Mouse (Mus musculus): ENCODE measurements around the gene Daam2. TPM values are rescaled to one million over a fixed set of nuclear protein-coding genes. Genes with fewer than 3 reads are reported as not detected.

Daam2 gene
- polyA plus RNA-seq, 1 experiment: 54.4 TPM

GRCm38 (mm10) chr17:49428751-49429415, 135.3 kb downstream of the Daam2 start:
- H3K4me1 ChIP-seq (ENCODE audit: control insufficient read depth, insufficient read depth, low read length): peaks cover 13% of the 10 kb centered on the region
- H3K27me3 ChIP-seq (ENCODE audit: control insufficient read depth, insufficient read depth, low read length): no peaks in the 10 kb centered on the region
- peak; percentile 61 to 76 for DNase-seq
- TF ChIP-seq POLR2A (IDR thresholded peaks at IDR 0.05; ENCODE audit: borderline replicate concordance, insufficient read depth, low read length): no peak
- TF ChIP-seq CTCF (IDR thresholded peaks at IDR 0.05; ENCODE audit: borderline replicate concordance, insufficient read depth, low read depth, low read length): no peak
- H3K4me3 ChIP-seq (replicated peaks; ENCODE audit: insufficient read depth, low read depth, low read length): peak overlapping the region; percentile 61
- peak overlapping the region; percentile 36; the same call in 1 of the 2 replicates for H3K27ac ChIP-seq (ENCODE audit: insufficient read depth, low read length)
- WGBS: 25% methylated on average over 13 of the region's 13 CpGs

GRCm38 (mm10) chr17:49428239-49428688, 135.9 kb downstream of the Daam2 start, which contains the start of gene Mocs1:
Gene Mocs1, plus strand, starts transcription at chr17:49428362.
- Histone ChIP-seq H3K27me3 (ENCODE audit: control insufficient read depth, insufficient read depth, low read length) (no peaks in the 10 kb centered on the region), H3K4me3 (replicated peaks; ENCODE audit: insufficient read depth, low read depth, low read length) (peak within 1 kb of the TSS; percentile 61), H3K27ac (ENCODE audit: insufficient read depth, low read length) (peak within 1 kb of the TSS; percentile 36; the same call in 1 of the 2 replicates), H3K4me1 (ENCODE audit: control insufficient read depth, insufficient read depth, low read length) (peaks cover 13% of the 10 kb centered on the region)
- WGBS: under 1% methylated on average over 28 of the region's 28 CpGs
- DNase-seq: peak; percentile 92 to 94
- TF ChIP-seq CTCF (IDR thresholded peaks at IDR 0.05; ENCODE audit: borderline replicate concordance, insufficient read depth, low read depth, low read length) (no peak), POLR2A (IDR thresholded peaks at IDR 0.05; ENCODE audit: borderline replicate concordance, insufficient read depth, low read length) (peak; percentile 68; the same call in 1 of the 2 replicates)

- Histone ChIP-seq H3K27me3 (ENCODE audit: control insufficient read depth, insufficient read depth, low read length) (no peaks in the 10 kb centered on the region), H3K4me1 (ENCODE audit: control insufficient read depth, insufficient read depth, low read length) (peaks cover 13% of the 10 kb centered on the region), H3K27ac (ENCODE audit: insufficient read depth, low read length) (no peak overlapping the region), H3K4me3 (replicated peaks; ENCODE audit: insufficient read depth, low read depth, low read length) (peak overlapping the region; percentile 61)
- peak; percentile 38 to 44 for DNase-seq
- TF ChIP-seq CTCF (IDR thresholded peaks at IDR 0.05; ENCODE audit: borderline replicate concordance, insufficient read depth, low read depth, low read length): no peak
- no peak for TF ChIP-seq POLR2A (IDR thresholded peaks at IDR 0.05; ENCODE audit: borderline replicate concordance, insufficient read depth, low read length)
- WGBS: 17% methylated on average over 9 of the region's 9 CpGs
Observed at GRCm38 (mm10) chr17:49427631-49428238, 136.4 kb downstream of the Daam2 start.

- TF ChIP-seq CTCF (IDR thresholded peaks at IDR 0.05; ENCODE audit: borderline replicate concordance, insufficient read depth, low read depth, low read length) (no peak), POLR2A (IDR thresholded peaks at IDR 0.05; ENCODE audit: borderline replicate concordance, insufficient read depth, low read length) (no peak)
Observed at GRCm38 (mm10) chr17:49423872-49424271, 140.3 kb downstream of the Daam2 start.

GRCm38 (mm10) chr17:49423067-49423325, 141.1 kb downstream of the Daam2 start:
- Histone ChIP-seq H3K27me3 (ENCODE audit: control insufficient read depth, insufficient read depth, low read length) (no peaks in the 10 kb centered on the region), H3K27ac (ENCODE audit: insufficient read depth, low read length) (no peak overlapping the region), H3K4me1 (ENCODE audit: control insufficient read depth, insufficient read depth, low read length) (no peaks in the 10 kb centered on the region), H3K4me3 (replicated peaks; ENCODE audit: insufficient read depth, low read depth, low read length) (no peak overlapping the region)
- DNase-seq: no peak
- WGBS: 94% methylated on average over 2 of the region's 2 CpGs
- TF ChIP-seq CTCF (IDR thresholded peaks at IDR 0.05; ENCODE audit: borderline replicate concordance, insufficient read depth, low read depth, low read length): no peak
- no peak for TF ChIP-seq POLR2A (IDR thresholded peaks at IDR 0.05; ENCODE audit: borderline replicate concordance, insufficient read depth, low read length)

More at GRCm38 (mm10) chr17:49423872-49424271, 140.3 kb downstream of the Daam2 start:
- H3K4me3 ChIP-seq (replicated peaks; ENCODE audit: insufficient read depth, low read depth, low read length): no peak overlapping the region
- no peak overlapping the region for H3K27ac ChIP-seq (ENCODE audit: insufficient read depth, low read length)
- H3K4me1 ChIP-seq (ENCODE audit: control insufficient read depth, insufficient read depth, low read length): no peaks in the 10 kb centered on the region
- no peak for DNase-seq
- no peaks in the 10 kb centered on the region for H3K27me3 ChIP-seq (ENCODE audit: control insufficient read depth, insufficient read depth, low read length)
- 28% methylated on average over 3 of the region's 3 CpGs for WGBS

GRCm38 (mm10) chr17:49422286-49423066, 141.7 kb downstream of the Daam2 start:
- no peaks in the 10 kb centered on the region for H3K27me3 ChIP-seq (ENCODE audit: control insufficient read depth, insufficient read depth, low read length)
- no peak overlapping the region for H3K27ac ChIP-seq (ENCODE audit: insufficient read depth, low read length)
- TF ChIP-seq POLR2A (IDR thresholded peaks at IDR 0.05; ENCODE audit: borderline replicate concordance, insufficient read depth, low read length): no peak
- no peak for TF ChIP-seq CTCF (IDR thresholded peaks at IDR 0.05; ENCODE audit: borderline replicate concordance, insufficient read depth, low read depth, low read length)
- no peak overlapping the region for H3K4me3 ChIP-seq (replicated peaks; ENCODE audit: insufficient read depth, low read depth, low read length)
- WGBS: 87% methylated on average over 3 of the region's 3 CpGs
- no peak for DNase-seq
- no peaks in the 10 kb centered on the region for H3K4me1 ChIP-seq (ENCODE audit: control insufficient read depth, insufficient read depth, low read length)

GRCm38 (mm10) chr17:49419813-49420212, 144.3 kb downstream of the Daam2 start:
- no peaks in the 10 kb centered on the region for H3K4me1 ChIP-seq (ENCODE audit: control insufficient read depth, insufficient read depth, low read length)
- H3K4me3 ChIP-seq (replicated peaks; ENCODE audit: insufficient read depth, low read depth, low read length): no peak overlapping the region
- 87% methylated on average over 6 of the region's 6 CpGs for WGBS
- no peak overlapping the region for H3K27ac ChIP-seq (ENCODE audit: insufficient read depth, low read length)
- TF ChIP-seq CTCF (IDR thresholded peaks at IDR 0.05; ENCODE audit: borderline replicate concordance, insufficient read depth, low read depth, low read length) (no peak), POLR2A (IDR thresholded peaks at IDR 0.05; ENCODE audit: borderline replicate concordance, insufficient read depth, low read length) (no peak)
- H3K27me3 ChIP-seq (ENCODE audit: control insufficient read depth, insufficient read depth, low read length): no peaks in the 10 kb centered on the region
- DNase-seq: peak in 1 of 2 experiments; percentile 0

Data from cerebellum, adult 2 months (tissue).